Mouse (Mus musculus) left cerebral cortex, adult 2 months (tissue): ENCODE results near the gene Fpr2. TPM values are rescaled to one million over a fixed set of nuclear protein-coding genes. Genes with fewer than 3 reads are reported as not detected.
"Not testable (repeated sequence)": the region's sequence is repeated elsewhere in the genome, so short reads cannot be mapped to it uniquely, and the experiment has no call there.

Experiments
- DNase-seq, 2 experiments: peaks; one replicate each; pipeline ENCODE4 v3.0.0; 2021 to 2022; ENCODE audit warnings: low spot score in 2 of 2, mixed read lengths in 1 of 2; ENCODE audit errors: extremely low spot score in 1 of 2
- H3K27ac ChIP-seq: fragments of 200-600 bp; 2 replicates; pipeline ENCODE4 v1.8.1; 2022
- H3K4me3 ChIP-seq: fragments of 200-600 bp; 2 replicates; pipeline ENCODE4 v1.8.1; 2022
- CTCF ChIP-seq: fragments of 200-600 bp; IDR thresholded peaks from 2 replicates; pipeline ENCODE4 v1.8.1; 2022; ENCODE audit warnings: antibody characterized with exemption, mild to moderate bottlenecking, moderate library complexity
- intact Hi-C: fragments of 180-260 bp; cut with DNase I; formaldehyde crosslinking; loops from one replicate; pipeline ENCODE4 v1.15.1; 2025
- long read RNA-seq, 2 experiments: library from polyadenylated mRNA; stranded (forward); transcript quantifications; one replicate each; pipeline ENCODE4 v2.0.0; 2021; ENCODE audit warnings: borderline mapping rate in 2 of 2
- total RNA-seq, 2 experiments: library from RNA; stranded (reverse); gene quantifications; 2 replicates each; pipeline ENCODE4 v1.2.3; 2021

The Fpr2 gene
- total RNA-seq, result not detected
- long read RNA-seq, experiment 1, partial matches to known transcripts, result 0 of 2 reads
- long read RNA-seq, experiment 1, other reads (novel, unspliced or antisense), result 2 of 2 reads
- long read RNA-seq, experiment 2, partial matches to known transcripts, result 1 of 1 reads
- long read RNA-seq, experiment 2, other reads (novel, unspliced or antisense), result 0 of 1 reads

DNA sequence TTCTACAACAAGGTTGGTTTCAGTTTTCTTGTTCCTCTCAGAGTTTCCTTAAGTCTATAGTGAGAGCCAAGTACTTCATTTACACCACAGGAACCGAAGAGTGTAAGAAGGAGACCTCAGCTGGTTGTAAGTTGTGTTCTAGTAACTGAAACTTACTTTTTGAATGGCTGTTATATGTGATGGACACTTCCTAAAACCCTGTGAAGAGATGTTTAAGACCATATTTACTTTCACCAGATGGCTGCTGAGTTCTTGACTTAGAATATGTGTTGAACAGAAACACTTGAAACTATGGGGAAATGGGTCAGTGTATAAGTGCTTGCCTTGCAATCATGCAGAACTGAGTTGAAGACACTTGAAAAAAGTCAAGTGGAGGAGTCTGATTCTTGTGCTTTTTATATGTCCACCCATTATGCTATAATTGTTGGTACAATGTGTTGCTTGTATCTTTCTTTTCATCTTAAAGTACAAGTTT is at the start of gene Fpr2, which contains the start of gene Fpr3:
Gene Fpr2 (plus strand): TSS at position 51 of the 475 bp plus-strand sequence.
Gene Fpr3 (plus strand): TSS at position 79 of the 475 bp plus-strand sequence.
- no peak for DNase-seq
- H3K4me3 ChIP-seq, result no peak within 1 kb of the TSS
- intact Hi-C loops, result no loop called here
- H3K27ac ChIP-seq, result no peak within 1 kb of the TSS
- no peak for TF ChIP-seq CTCF

DNA sequence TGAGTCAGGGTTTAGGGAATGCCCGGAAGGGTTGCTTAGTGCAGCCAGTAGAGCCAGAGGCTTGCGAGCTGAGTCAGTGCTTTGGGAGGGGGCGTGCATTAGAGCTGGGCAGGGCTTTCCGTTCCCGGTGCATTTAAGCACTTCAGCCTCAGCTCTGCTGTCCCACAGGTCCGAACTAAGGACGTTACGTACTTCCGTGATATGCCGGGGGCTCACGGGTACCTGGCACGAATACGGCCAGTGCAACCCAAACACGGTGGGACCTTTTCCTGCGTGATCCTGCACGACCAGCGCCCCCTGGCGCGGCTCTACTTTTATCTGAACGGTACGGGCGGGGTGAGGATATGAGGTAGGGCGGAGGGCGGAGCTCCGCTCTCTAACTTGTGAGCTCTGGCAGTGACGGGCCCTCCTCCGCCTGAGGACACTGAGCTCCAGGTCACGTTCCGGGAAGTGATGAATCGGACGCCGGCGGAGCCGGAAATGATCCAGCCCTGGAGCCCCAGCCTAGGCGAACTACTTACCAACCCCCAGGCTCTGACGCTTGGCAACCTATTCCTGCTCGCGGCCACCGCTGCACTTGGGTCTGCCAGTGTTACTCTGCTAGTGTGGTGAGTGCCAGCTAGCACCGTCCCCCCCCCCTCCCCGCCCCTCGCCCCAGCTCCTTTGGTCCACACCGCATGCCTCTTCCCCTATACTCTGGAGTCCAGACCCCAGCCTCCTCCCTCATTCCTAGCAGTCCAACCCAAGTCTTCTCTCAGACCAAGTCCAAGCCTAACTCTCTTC is 49.5 kb upstream of the Fpr2 start:
- peak; percentile 82 for TF ChIP-seq CTCF
- peak overlapping the region; percentile 92 for H3K27ac ChIP-seq
- intact Hi-C loops, result loop anchor here (1.0 kb wide), 3 partner anchors 10 to 214 kb away; no protein-coding TSS in a partner anchor
- peak; percentile 92 to 95 for DNase-seq
- peak overlapping the region; percentile 57 for H3K4me3 ChIP-seq

GRCm38 (mm10) chr17:17839276-17839675 is 48.3 kb upstream of the Fpr2 start:
- H3K27ac ChIP-seq, result no peak overlapping the region
- no peak for DNase-seq
- no peak for TF ChIP-seq CTCF
- H3K4me3 ChIP-seq, result no peak overlapping the region
- intact Hi-C loops, result no loop called here

GRCm38 (mm10) chr17:17840796-17841195 is 46.8 kb upstream of the Fpr2 start:
- Histone ChIP-seq H3K27ac (no peak overlapping the region), H3K4me3 (no peak overlapping the region)
- no peak for TF ChIP-seq CTCF
- no peak for DNase-seq
- intact Hi-C loops, result no loop called here

DNA sequence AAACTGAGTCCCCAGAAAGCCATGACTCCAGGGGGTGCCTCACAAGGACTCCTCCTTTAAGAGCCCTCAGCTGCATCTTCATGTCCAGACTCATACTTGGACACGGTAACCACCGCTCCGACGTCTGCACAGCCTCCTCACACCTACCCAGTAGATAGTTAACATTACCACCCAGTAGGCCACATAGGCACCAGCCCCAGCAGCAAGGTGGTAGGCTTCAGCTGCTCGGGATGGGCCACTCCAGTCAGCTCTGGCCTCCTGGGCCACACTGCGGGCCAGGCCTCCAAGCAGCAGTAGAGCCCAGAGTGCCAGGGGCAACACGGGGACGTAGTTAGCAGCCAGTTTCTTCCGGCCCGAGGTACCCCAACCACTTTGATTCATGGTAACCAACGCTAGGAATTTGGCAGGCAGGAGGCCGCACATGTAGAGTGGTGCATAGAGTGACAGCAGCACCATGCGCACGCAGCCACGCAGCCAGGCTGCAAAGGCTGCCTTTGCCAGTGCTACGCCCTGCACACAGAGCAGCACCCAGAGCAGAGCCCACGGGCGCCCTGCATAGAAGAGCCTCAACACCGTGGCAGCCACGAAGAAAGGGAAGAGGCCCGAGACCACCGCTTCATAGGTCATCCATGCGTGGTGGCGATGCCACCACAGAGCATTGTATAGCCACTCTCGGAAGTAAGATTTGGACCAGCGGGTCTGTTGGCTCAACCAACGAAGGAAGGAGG is 43.9 kb upstream of the Fpr2 start:
- intact Hi-C loops, result no loop called here
- no peak overlapping the region for H3K4me3 ChIP-seq
- H3K27ac ChIP-seq, result no peak overlapping the region
- TF ChIP-seq CTCF, result no peak
- DNase-seq, result no peak

DNA sequence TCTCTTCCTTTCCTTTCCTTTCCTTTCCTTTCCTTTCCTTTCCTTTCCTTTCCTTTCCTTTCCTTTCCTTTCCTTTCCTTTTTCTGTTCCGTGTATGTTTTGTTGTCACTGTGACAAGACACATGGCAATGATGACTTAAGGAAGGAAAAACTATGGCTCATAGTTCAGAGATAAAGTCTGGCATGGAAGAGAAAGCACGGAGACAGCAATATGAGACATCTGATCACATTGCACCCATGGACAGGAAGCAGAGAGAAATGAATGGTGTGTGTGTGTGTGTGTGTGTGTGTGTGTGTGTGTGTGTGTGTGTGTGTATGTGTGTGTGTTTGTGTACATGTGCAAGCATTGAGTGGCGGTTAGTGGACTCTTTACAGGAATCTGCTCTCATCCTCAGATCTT is 43.0 kb upstream of the Fpr2 start:
- H3K4me3 ChIP-seq, DNase-seq, H3K27ac ChIP-seq: not testable (repeated sequence)
- intact Hi-C loops, result loop anchor here (5.0 kb wide), 1 partner anchor 53 kb away; no protein-coding TSS in a partner anchor

DNA sequence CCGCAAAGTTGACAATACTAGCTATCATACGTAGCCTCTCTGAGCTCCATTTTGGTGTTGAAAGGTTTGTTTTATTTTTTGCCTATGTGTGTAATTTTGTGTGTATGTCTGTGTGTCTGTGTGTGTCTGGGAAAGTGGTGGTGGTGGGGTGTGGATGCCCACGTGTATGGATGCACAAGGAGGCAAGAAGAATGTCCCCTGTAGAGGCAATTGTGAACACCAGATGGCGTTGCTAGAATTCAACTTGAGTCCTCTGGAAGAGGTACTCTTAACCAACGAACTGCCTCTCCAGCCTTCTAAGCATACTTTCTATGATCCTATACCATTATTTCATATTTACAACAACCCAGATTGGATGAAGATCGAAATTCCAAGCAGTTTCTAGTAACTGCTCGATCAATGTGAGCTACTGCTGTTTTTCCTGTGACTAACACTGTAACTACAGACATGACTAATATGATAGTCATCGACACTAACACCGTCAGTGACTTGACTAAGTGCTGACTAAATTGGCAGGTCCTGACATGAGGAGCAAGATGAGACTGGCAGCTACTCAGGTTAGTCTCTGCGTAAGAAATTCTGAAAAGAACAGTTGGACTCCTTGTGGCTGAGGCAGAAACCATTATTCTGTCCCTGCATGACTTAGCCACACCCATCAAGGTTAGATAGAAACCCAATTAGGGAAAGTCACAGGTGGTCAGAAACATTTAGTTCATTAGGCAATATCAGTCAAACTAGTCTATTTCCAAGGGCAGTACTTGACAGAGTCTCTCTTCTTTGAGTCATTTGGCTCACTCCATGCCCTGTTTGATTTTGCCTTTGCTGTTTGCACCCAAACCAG is 42.2 kb upstream of the Fpr2 start:
- intact Hi-C loops, result loop anchor here (5.0 kb wide), 1 partner anchor 52 kb away; no protein-coding TSS in a partner anchor

GRCm38 (mm10) chr17:17848988-17849387 is 38.6 kb upstream of the Fpr2 start:
- intact Hi-C loops, result loop anchor here (5.0 kb wide), 1 partner anchor 48 kb away; no protein-coding TSS in a partner anchor

More for the DNA sequence above, 42.2 kb upstream of the Fpr2 start:
- DNase-seq, result no peak
- Histone ChIP-seq H3K4me3 (no peak overlapping the region), H3K27ac (no peak overlapping the region)
- TF ChIP-seq CTCF, result peak; percentile 46

DNA sequence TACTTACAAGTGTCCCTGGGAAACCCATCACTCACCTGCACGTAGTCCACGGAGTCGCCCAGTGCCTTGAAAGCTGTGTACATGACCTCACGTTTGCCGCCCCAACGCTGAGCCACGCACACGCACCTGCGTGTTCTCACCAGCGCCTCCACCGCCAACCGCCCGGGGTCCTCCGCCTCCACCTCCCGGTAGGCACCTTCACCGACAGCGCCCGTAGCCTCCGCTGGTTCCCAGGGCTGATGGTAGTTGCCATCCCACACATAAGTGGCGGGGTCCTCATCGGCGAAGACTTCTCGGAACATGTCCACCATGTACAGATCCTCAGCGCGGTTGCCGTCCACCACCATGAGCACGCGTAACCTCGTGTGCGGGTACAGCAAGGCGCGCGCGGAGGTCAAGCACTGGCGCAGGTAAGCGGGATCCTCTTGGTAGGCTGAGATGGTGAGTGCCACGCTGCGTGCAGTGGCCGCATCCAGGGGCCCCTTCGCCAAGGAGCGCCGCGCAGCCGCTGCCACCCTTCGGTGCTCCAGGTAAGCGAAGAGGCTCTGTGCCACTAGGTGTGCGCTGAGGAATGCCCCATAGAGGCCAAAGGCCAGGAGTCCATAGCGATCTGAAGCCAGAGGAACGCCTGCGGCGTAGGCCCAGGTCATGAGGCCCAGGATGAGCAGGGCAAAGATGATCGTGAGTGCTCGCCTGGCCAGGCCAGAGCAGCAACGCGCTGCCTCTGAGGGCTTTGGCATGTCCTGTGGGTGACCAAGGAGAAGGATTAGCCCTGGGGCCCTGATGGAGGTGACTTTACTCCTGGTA is 37.5 kb upstream of the Fpr2 start:
- Histone ChIP-seq H3K27ac (no peak overlapping the region), H3K4me3 (peak overlapping the region; percentile 41)
- TF ChIP-seq CTCF, result no peak
- DNase-seq, result peak in 1 of 2 experiments; percentile 40
- intact Hi-C loops, result loop anchor here (5.0 kb wide), 1 partner anchor 47 kb away; no protein-coding TSS in a partner anchor

More at GRCm38 (mm10) chr17:17848988-17849387, 38.6 kb upstream of the Fpr2 start:
- no peak for DNase-seq
- Histone ChIP-seq H3K4me3 (no peak overlapping the region), H3K27ac (no peak overlapping the region)
- TF ChIP-seq CTCF, result no peak

DNA sequence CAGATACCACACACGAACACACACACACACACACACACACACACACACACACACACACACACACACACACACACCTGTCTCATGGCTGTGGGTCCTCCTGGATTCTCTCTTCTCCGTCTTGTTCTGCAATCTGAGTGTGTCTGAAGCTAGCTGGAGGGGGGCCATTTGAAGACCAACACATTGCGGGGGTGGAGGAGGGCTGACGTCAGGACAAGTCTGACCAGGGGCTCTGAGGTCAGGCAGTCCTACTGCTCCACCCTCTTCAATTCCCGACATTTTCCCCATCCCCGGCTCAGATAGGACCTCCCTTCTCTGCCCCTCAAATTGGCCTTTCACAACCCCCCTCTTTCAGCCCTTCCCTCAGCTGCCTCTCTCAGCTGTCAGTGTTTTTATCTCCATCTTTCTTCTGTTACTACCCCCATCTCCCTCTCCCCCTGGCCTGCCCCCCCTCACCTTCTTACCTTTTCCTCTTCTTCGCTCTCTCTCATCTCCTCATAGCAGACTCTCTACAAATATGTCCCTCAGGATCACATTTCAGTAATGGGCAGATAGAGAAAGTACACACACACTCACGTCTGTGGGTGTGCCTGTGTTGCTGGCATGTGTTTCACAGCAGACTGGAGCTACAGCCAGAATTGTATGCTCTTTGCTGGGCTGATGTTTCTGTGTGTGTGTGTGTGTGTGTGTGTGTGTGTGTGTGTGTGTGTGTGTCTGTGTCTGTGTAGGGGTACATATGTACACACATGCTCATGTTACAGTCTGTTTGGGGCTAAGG is 32.4 kb upstream of the Fpr2 start, which contains the start of gene Has1:
Gene Has1 (minus strand): TSS at position 142 of the 775 bp plus-strand sequence.
- no peak within 1 kb of the TSS for H3K4me3 ChIP-seq
- intact Hi-C loops, result no loop called here
- no peak within 1 kb of the TSS for H3K27ac ChIP-seq
- TF ChIP-seq CTCF, result no peak
- no peak for DNase-seq
